Mouse (Mus musculus): ENCODE data around the gene Fgfr2. TPM values are rescaled to one million over a fixed set of nuclear protein-coding genes. Genes with fewer than 3 reads are reported as not detected.
A peak's percentile ranks its signal among the peaks of the same experiment; 100 is the strongest.

Gene Fgfr2
- total RNA-seq, 2 experiments from 2014 or later = 28.8 to 29.4 TPM

DNA sequence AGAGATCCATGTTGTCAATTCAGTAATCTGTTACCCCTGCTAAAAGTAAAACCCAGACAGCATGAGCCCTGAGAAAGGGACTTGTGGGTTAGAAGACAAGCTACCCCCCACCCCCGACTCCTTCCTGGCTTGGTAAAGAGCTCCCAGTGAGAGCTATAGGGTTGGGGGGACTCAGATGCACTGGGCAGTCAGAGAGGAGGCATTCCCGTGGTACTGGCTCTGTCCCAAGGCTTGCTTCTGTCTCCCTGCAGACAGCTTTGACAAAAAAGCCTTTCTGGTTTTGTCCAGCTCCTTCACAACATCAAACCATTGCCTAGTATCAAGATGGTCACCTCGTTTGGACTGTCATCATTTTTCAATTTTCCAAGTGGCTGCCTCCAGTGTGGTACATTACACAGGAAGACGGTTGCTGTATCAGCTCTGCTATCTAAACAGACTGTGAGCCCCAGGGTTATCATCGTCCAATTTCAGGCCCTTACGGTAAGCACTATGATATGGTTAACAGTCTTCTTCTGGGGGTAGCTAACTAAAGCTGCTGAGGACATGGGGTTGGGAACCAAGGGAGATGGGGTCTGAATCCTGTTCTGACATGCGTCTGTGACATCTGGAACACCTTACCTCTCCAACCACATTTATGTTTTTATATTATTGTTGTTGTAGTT is 726.4 kb downstream of the Fgfr2 start:
- DNase-seq (ENCODE audit: extremely low spot score in 1 of 2, low spot score in 2 of 2) = no peak
- intact Hi-C loops (cut with DNase I) = no loop called here

DNA sequence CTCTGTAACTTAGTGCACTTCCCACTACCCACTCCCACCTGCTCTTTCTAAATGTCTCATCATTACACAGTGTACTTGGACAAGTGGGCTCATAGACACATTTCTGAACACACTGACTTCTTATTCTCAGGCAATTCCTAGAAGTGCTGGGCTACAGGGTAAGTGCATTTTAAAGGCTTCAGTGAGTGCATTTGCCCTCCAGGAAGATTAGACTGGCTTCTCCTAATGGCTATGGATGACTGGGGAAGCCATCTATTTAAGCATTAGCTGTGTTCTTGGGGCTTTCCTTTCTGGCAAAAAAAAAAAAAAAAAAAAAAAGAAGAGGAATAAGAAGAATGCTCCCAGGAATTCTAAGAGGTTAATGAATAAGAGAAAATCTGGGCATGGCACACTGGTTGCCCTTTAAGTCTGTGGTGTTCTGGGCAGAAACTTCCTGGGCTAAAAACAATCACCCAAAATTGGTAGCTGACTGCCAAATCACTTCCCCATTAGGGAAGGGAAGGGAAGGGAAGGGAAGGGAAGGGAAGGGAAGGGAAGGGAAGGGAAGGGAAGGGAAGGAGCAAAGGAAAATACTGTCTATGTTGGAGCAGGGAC is 729.5 kb downstream of the Fgfr2 start:
- intact Hi-C loops (cut with DNase I) = no loop called here
- no peak for DNase-seq (ENCODE audit: extremely low spot score in 1 of 2, low spot score in 2 of 2)

DNA sequence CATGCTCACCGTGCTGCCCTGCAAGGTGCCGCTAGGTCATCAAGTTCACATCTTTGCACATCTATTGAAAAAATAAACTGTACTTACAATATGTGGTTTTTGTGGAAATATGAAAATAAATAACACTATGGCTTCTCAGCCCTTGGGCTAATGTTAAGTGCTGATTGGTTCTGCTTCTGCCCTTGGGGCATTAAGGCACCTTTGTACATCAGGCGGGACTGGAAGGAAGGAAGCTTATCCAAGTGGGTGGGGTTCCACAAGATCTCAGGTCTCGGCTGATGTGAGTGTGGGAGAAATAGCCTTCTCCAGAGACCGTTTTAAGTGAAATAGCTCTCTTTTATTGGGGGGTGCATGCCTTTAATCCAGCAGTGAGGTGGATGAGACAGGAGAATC is 730.1 kb downstream of the Fgfr2 start:
- intact Hi-C loops (cut with DNase I) = no loop called here
- DNase-seq (ENCODE audit: extremely low spot score in 1 of 2, low spot score in 2 of 2) = no peak

DNA sequence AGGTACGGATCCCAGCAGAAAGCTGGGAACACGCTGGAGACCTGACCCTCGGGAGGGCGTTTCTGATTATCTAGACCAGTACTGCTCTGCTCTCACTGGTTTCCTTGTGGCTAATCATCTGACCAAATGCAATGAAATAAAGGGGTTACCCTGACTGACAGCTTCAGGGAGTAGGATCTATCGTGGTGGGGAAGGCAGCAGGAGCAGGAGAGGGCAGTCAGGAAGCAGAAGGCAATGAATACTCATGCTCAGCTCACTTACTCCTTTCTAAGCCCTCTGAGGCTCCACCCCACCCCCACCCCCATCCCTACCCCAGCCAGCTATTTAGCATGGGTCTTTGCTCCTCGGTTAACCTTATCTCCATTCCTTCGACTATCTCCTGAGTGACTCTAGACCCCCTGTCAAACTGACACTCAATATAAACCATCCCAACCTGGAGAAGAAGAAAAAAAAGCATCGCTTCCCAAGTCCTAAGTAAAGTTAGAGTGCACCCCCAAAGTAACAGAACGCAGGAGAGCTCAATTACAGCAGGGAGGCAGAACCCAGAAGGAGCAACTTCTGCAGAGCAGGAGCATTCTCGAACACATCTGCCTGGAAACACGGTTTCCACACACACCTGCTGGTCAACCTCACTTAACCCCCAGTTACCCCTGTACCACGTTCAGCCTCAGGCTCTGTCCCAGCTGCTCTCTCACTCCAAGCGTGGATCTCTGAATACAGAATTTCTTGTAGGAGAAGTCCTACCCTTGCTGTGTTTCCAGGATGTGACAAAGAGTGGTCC is 730.7 kb downstream of the Fgfr2 start:
- no peak for DNase-seq (ENCODE audit: extremely low spot score in 1 of 2, low spot score in 2 of 2)
- intact Hi-C loops (cut with DNase I) = no loop called here

DNA sequence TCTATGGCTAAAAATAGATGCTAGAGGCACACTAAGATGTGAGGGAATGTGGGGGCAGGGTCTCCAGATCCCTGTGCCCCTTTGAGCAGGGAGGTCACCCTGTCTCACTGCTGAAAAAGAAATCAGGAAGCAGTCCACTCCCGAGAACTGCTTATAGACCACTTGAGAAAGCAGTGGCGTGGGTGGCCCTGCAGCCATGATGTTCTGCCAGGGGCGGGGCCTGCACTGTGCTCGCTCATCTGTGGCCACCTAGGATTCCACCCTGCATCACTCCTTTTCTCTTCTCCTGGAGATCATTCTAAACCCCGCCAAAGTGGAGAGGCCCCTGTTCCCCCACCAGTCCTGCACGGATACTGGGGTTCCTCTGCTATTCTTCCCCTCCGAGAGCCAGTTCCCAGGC is 733.7 kb downstream of the Fgfr2 start:
- intact Hi-C loops (cut with DNase I) = no loop called here
- DNase-seq (ENCODE audit: extremely low spot score in 1 of 2, low spot score in 2 of 2) = no peak

DNA sequence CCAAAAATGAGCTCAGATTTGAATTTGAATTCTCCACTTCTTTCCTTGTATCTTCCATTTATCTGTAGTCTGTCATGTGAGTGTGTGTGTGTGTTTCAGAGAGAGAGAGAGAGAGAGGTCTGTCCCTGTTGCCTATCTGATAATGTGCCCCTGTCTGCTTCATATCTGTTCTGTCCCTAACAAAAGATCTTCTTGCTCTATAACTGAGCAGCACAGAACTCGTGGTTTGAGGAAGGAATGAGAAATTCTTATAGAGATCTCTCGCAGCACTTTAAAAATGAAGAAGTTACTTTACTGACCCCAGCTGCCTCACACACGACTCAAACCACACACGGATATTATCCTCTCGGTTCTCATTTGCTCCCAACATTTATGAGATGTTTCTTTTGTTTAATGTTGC is 735.6 kb downstream of the Fgfr2 start:
- intact Hi-C loops (cut with DNase I) = no loop called here
- no peak for DNase-seq (ENCODE audit: extremely low spot score in 1 of 2, low spot score in 2 of 2)

DNA sequence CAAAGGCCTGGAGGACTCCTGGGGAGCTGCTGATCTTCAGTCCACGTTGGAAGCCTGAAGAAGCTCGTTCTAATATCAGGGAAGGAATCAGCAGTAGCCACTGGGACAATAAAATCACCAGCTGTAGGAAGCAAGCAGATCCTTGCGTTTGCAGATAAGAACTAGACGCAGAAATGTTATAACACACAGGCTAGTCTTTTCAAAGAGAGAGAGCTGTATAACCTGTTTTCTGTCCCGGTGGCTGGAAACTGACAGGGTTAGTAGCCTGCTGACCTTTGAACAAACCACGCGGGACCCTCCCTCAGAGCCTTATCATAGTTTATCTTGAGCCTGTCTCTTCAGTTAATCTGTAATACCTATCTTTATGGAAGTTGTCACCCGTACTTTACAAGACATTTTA is 736.8 kb downstream of the Fgfr2 start:
- intact Hi-C loops (cut with DNase I) = no loop called here
- DNase-seq (ENCODE audit: extremely low spot score in 1 of 2, low spot score in 2 of 2) = no peak

DNA sequence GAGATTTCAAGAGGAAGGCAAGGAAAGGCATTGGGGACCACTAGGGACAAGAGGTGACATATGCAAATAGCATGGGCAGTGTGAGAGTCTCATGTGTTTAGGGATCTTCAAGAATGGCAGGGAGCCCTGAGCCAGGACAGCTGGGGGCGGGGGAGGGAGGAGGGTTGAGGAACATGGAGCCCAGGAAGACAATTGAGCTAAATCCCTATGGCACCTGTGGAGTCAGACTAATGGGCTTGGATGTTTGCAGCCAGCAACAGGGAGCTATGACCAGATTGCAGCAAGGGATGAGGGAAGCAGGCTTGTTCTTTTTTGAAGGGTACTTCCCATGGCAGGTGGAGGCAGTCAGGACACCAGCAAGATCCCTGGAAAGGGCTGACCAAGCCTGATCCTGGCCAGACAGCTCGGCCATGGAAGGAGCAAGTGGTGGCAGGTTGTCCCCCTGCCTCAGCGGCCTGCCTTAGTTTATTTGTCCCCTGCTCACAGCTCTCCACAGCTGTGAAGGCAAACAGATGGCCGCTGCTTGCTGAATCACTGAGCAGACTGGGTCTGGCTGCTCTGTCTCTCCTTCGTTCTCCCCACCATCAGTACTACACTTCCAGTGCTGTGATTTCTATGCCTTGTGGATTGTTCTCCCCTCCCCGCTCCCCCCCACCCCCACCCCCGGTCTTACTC is 737.6 kb downstream of the Fgfr2 start:
- no peak for DNase-seq (ENCODE audit: extremely low spot score in 1 of 2, low spot score in 2 of 2)
- intact Hi-C loops (cut with DNase I) = no loop called here

DNA sequence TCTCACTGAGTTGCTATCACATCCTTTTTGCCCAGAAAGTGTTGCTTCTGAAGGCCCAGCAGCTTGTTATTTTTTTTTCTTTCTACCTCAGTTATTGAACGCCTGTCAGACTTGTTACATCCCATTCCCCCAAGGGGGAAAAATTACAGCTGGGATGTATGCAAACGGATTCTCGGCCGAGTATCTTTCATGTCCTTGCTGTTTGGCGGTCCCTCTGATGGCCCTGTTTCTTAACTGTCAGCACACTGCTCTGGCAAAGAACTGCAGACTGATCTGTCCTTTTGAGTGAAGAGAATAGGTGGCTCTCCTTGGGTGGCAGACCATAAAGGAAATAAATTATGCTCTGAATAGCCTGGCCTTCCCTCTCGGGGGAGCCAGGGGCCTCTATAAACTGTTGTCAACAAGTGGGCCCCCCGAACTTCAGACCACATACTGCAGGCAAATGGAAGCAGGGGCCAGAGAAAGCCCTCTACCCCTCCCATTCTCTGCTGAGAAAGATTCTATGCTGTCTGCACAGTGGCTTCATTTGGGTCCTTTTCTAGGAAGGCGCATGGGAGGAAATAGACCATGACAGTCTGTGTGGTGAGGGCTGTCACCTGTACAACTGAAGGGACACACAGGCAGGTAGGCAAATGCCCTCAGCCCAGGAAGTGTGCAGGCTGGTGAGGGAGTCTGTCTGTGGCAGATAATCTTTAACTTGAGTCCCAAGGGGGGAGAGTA is 738.3 kb downstream of the Fgfr2 start:
- intact Hi-C loops (cut with DNase I) = no loop called here
- no peak for DNase-seq (ENCODE audit: extremely low spot score in 1 of 2, low spot score in 2 of 2)

DNA sequence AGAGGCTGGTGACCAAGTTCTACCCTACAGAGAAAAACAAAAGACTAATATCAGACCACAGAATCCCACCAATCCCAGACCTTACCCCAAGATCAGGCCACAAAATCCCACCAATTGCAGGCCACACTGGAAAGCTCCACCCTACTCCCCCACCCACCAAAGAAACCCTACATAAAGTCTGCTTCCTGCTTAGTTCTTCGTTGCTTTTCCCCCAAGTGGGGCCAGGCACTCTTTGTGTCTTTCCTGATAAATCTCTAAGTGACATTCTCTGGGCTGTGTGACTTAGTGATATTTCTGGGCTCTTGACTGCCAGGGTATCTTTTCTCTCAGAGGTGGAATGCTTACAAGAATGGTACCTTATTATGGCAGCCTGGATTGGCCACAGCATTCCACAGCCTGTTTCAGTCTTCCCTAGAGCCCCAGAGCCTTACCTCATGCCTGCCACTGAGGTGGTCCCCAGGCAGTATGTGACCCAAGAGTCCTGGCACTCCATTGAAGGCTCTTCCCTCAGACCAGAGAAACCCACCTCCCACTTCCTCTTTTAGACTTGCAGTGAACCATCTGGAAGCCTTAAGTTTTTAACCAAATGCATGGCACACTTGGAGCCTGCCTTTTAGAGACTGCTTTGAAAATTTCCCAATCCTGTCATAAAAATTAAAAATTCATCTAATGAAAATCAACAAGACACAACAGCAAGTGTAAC is 742.4 kb downstream of the Fgfr2 start:
- DNase-seq (ENCODE audit: extremely low spot score in 1 of 2, low spot score in 2 of 2) = no peak
- intact Hi-C loops (cut with DNase I) = no loop called here

DNA sequence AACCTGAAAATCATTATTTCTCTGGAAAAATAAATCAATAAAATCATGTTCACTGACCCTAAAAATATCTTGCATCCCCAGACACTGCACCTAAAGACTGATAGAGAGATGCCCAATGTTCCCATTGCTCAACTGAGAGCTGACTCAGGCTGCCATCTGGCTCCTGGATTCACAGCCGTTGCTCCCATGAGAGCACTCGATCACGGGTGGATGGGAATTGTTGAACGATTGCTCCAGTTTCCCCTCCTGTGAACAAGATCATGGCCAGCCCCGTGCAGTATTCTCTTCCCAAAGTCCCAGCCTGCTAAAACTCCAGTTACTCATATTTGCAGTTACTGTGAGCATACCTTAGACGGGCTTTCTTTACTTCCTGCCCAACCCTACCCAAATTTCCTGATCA is 745.2 kb downstream of the Fgfr2 start:
- DNase-seq (ENCODE audit: extremely low spot score in 1 of 2, low spot score in 2 of 2) = no peak
- intact Hi-C loops (cut with DNase I) = no loop called here

DNA sequence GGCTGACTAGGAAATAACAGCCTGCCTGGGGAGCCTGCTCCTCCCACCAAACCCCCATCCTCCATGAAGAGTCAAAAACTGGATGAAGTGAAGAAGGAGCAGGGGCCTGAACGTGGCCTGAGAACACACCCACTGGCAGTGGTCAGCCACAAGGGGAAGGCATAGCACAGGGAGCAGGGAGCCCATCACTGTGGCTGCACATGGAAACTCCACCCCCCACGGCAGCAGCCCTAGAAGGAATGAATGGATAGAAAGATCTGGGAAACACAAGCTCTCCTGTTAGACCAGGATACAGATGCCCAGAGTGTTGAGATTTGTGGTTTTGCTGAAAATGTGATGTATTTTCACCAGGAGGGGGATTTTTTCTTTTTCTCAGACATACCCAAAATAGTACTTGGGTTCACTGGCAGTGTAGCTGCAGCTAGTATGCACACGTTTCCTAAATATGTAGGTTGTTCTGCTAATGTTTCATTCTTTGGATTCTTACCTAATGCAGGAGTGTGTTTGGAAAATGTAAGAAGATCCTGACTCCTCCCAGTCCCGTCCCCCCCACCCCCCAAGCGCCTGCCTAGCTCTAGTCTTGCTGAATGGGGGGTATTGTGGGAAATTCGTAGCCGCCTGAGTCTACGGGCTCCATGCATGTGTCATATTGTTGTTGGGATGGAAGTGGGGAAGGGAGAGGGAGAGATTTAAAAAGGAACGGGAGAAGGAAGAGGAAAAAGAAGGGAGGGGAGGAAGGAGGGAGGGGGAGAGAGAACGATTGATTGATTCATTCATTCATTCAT is 749.4 kb downstream of the Fgfr2 start:
- intact Hi-C loops (cut with DNase I) = no loop called here
- peak; percentile 48 to 66 for DNase-seq (ENCODE audit: extremely low spot score in 1 of 2, low spot score in 2 of 2)

DNA sequence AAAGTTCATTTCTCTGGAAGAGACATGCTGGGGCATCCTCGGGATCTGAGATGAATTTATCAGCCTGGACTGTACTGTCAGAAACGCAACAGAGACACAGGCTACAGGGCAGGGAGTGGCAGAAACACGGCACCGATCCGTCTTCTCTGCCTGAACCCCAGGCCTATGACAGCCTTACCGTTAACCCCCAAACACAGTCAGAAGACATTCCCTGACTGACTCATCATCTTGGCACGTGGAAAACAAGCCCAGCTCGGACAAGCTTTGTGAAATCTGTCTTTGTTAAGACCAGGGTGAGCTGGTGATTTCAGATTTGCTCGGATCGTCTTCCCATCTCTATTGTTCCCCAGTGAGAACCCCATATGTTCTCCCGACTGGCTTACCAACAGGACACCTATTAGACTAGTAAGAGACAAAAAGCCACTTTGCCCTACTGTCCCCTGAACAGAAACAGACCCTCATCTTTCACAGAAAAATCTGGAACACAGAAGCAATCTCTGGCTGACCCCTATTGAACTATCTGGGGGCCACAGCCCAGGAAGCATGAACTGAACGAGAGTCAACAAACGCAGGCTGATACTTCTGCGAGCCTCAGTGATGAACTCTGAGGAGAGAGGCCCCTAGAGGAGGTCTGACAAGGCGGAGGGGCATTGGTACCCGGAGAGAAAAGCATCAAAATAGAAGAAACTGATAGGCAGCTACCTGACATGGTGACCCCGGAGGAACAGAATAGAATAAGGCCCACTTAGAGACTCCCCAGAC is 750.2 kb downstream of the Fgfr2 start:
- intact Hi-C loops (cut with DNase I) = no loop called here
- DNase-seq (ENCODE audit: extremely low spot score in 1 of 2, low spot score in 2 of 2) = no peak

DNA sequence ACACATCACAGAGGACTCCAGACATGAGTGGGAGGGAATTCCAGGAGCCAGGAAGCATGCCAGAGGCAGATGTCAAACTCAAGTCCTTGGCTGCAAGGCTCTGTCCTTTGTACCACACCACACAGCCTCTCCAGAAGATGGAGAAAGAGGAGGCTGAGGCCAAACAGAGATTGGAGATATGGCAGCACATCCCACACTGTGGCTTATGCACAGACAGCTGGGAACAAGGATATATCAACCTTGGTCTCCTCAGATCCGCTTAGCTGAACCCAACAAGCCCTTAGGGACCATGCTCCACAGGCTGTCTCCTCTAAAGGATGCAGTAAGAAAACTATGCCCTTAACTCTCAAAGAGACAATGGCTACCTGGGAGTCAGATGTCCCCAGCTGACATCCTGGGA is 751.3 kb downstream of the Fgfr2 start:
- intact Hi-C loops (cut with DNase I) = no loop called here
- no peak for DNase-seq (ENCODE audit: extremely low spot score in 1 of 2, low spot score in 2 of 2)

DNA sequence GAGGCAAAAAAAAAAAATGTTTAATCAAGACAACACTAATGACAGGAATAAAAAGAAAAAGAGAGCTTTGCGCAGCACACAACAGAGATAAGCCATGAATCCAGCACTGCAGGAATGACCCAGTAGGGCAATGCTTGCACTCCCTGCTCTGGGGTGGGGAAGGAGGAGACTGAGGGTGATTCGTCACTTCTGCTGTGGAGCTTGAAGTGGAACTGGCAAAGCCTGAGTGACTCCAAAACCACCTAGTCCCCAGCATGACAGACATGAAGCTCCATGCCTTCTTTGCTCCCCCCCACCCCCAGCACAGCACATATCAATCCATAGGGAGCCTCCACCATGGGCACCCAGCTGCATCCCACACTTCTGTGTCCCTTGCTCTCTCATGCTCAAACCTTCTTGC is 753.4 kb downstream of the Fgfr2 start:
- intact Hi-C loops (cut with DNase I) = loop anchor here (5.0 kb wide), 1 partner anchor 52 kb away; the partner anchor contains the start of gene Chst15
- DNase-seq (ENCODE audit: extremely low spot score in 1 of 2, low spot score in 2 of 2) = no peak

DNA sequence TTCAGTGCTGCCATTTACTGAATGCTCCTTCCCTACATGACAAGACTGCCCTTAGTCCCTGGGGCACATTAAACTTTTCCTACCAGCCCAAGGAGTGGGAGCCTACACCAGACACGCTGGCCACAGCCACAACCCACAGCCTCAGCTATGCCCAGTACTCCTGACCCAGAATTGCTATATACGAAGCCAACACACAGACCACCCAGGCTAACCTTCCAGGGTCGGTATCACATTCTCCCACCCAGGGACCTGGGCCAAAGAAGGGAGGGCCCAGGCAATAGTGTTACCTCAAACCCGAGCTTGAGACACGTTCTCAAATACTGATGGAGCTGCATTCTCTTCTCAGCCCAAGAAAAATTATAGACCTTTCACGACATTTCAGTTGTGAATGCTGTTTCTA is 754.3 kb downstream of the Fgfr2 start:
- DNase-seq (ENCODE audit: extremely low spot score in 1 of 2, low spot score in 2 of 2) = no peak
- intact Hi-C loops (cut with DNase I) = loop anchor here (5.0 kb wide), 1 partner anchor 52 kb away; the partner anchor contains the start of gene Chst15

DNA sequence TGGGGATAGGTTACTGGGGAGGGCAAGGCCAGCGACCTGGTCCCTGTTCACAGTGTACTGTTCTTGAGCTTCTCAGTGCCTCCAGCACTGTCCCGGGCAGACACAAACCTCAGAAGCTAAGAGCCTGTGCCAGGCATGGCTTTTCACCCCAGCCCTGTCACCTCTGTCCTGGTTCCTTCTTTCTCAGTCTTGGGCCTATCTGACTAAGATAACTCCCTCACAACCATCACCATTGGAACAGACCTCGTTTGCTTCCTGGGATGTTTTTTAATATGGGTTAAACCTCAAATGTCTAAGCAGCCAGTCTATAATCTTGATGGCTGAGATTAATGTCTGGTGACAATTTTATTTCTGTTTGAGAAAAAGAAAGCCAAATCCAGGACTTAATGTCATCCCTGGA is 755.8 kb downstream of the Fgfr2 start:
- DNase-seq (ENCODE audit: extremely low spot score in 1 of 2, low spot score in 2 of 2) = no peak
- intact Hi-C loops (cut with DNase I) = loop anchor here (5.0 kb wide), 1 partner anchor 50 kb away; the partner anchor contains the start of gene Chst15
